1 mouse cellular context compared by ENCODE assay signal in the genomic region with DNA sequence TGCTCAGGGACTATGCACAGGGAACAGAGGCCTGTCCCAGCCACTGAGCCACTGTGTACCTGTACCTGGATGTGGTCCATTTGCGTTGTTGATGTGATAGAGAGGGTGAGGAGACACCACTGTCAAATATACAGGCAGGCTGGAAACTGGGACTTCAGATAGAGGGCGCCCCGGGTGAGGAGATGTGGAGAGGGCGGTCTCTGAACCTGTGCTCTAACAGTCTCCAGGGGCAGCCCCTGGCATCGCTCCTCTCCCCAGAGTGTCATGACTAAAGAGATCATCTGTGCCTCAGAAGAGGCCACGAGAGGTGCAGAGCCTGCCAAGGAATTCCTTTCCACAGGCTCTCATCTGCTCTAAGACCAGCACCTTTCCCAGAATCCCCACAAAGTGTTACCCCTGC.
TF ChIP-seq lines count a peak whose summit lies in the region.

No protein-coding gene starts in this region.

TF ChIP-seq in CH12.LX, 34 proteins besides CTCF, POLR2A, EP300 and RAD21 (continued from another document):
- TF ChIP-seq ETS1 (conservative IDR thresholded peaks at IDR 0.05; ENCODE audit: low read depth, low read length) (peak; percentile 61), ZC3H11A (IDR thresholded peaks at IDR 0.05; ENCODE audit: low read depth, low read length) (no peak), ZMIZ1 (IDR thresholded peaks at IDR 0.05; ENCODE audit: low read depth, low read length) (no peak; the same call in 1 of the 2 replicates), ELF1 (IDR thresholded peaks at IDR 0.05; ENCODE audit: low read depth, low read length) (no peak), MAX (IDR thresholded peaks at IDR 0.05; ENCODE audit: low read length) (peak; percentile 34), MXI1 (IDR thresholded peaks at IDR 0.05; ENCODE audit: low read depth, low read length) (peak; percentile 53; the same call in 1 of the 2 replicates), NRF1 (IDR thresholded peaks at IDR 0.05; ENCODE audit: low read depth, low read length) (no peak), MEF2A (IDR thresholded peaks at IDR 0.05; ENCODE audit: borderline replicate concordance, low read depth, low read length) (peak; percentile 51; the same call in 1 of the 2 replicates), HCFC1 (IDR thresholded peaks at IDR 0.05; ENCODE audit: low read depth, low read length) (no peak), MAFK (IDR thresholded peaks at IDR 0.05; ENCODE audit: insufficient replicate concordance, low read length) (no peak), POLR2AphosphoS2 (IDR thresholded peaks at IDR 0.05; ENCODE audit: low read depth, low read length) (no peak), TCF12 (IDR thresholded peaks at IDR 0.05; ENCODE audit: low read depth, low read length) (peak; percentile 47)
